Mouse (Mus musculus) midbrain, embryonic 11.5 days (tissue): ENCODE data around the gene Ankrd28. TPM values are rescaled to one million over a fixed set of nuclear protein-coding genes. Genes with fewer than 3 reads are reported as not detected.

Experiments used
- ATAC-seq: fragments of 200-750 bp; cut with Nextera tagmentation; 2 replicates; pipeline ENCODE4 v1.8.0; 2017; ENCODE audit warnings: moderate TSS enrichment, moderate library complexity; ENCODE audit not compliant: low FRiP score
- DNase-seq: peaks from one replicate; pipeline ENCODE4 v3.0.0; 2015; ENCODE audit warnings: low spot score; ENCODE audit errors: missing footprints
- H3K27ac ChIP-seq: fragments of 300-500 bp; sonication (generic); 2 replicates; pipeline ENCODE4 v1.5.1; 2014; ENCODE audit warnings: low read depth, low read length
- H3K27me3 ChIP-seq: fragments of 300-500 bp; sonication (generic); 2 replicates; pipeline ENCODE4 v1.6.1; 2014; ENCODE audit warnings: mild to moderate bottlenecking, low read length, moderate library complexity, mixed read lengths; ENCODE audit not compliant: control insufficient read depth, insufficient read depth
- H3K36me3 ChIP-seq: fragments of 300-500 bp; sonication (generic); 2 replicates; pipeline ENCODE4 v1.6.1; 2014; ENCODE audit warnings: mild to moderate bottlenecking, low read length, moderate library complexity, mixed read lengths; ENCODE audit not compliant: control insufficient read depth, insufficient read depth
- H3K4me1 ChIP-seq: fragments of 300-500 bp; sonication (generic); 2 replicates; pipeline ENCODE4 v1.6.1; 2014; ENCODE audit warnings: low read length; ENCODE audit not compliant: control insufficient read depth, insufficient read depth
- H3K4me2 ChIP-seq: fragments of 300-500 bp; sonication (generic); 2 replicates; pipeline ENCODE4 v1.6.1; 2014; ENCODE audit warnings: mild to moderate bottlenecking, moderate library complexity
- H3K4me3 ChIP-seq: fragments of 300-500 bp; sonication (generic); 2 replicates; pipeline ENCODE4 v1.5.1; 2014; ENCODE audit warnings: low read depth, low read length
- H3K9ac ChIP-seq: fragments of 300-500 bp; sonication (generic); 2 replicates; pipeline ENCODE4 v1.6.1; 2014; ENCODE audit warnings: low read length
- H3K9me3 ChIP-seq: fragments of 300-500 bp; sonication (generic); 2 replicates; pipeline ENCODE4 v1.6.1; 2016; ENCODE audit warnings: low read length; ENCODE audit not compliant: control insufficient read depth
- WGBS: fragments of 180-500 bp; shearing (Covaris S2); extraction: QIAGEN DNeasy Blood & Tissue Kit; methylation state at CpG from one replicate; pipeline ENCODE4 v1.1.7; 2014; 5-methylcytosine and 5-hydroxymethylcytosine counted together
- polyA plus RNA-seq: library from polyadenylated mRNA; unstranded; fragments of >200 nt; fragmentation: Nextera tagmentation; extraction: Ambion mirVana; gene quantifications from 2 replicates; pipeline ENCODE4 v1.2.1, GENCODE M21; 2014

Gene Ankrd28
- polyA plus RNA-seq, 1 experiment from 2014 or later = 8.9 TPM

GRCm38 (mm10) chr14:31709343-31709742, 121.1 kb downstream of the Ankrd28 start:
- Histone ChIP-seq H3K9me3 (no peaks in the 10 kb centered on the region), H3K27me3 (no peaks in the 10 kb centered on the region), H3K4me3 (no peak overlapping the region), H3K4me2 (no peak overlapping the region), H3K4me1 (no peaks in the 10 kb centered on the region), H3K36me3 (no peaks in the 10 kb centered on the region; the same call in 1 of the 2 replicates), H3K27ac (no peak overlapping the region), H3K9ac (no peak overlapping the region)
- DNase-seq = no peak
- 88% methylated on average over 1 of the region's 1 CpGs for WGBS
- ATAC-seq = no peak

GRCm38 (mm10) chr14:31700376-31700775, 130.1 kb downstream of the Ankrd28 start:
- Histone ChIP-seq H3K4me2 (no peak overlapping the region), H3K27ac (no peak overlapping the region), H3K9ac (no peak overlapping the region), H3K9me3 (no peaks in the 10 kb centered on the region), H3K36me3 (no peaks in the 10 kb centered on the region; the same call in 1 of the 2 replicates), H3K27me3 (no peaks in the 10 kb centered on the region), H3K4me3 (no peak overlapping the region), H3K4me1 (no peaks in the 10 kb centered on the region)
- DNase-seq (no peak), ATAC-seq (no peak)
- 84% methylated on average over 2 of the region's 2 CpGs for WGBS

- Histone ChIP-seq H3K27ac (no peak overlapping the region), H3K4me2 (no peak overlapping the region), H3K27me3 (no peaks in the 10 kb centered on the region), H3K4me1 (no peaks in the 10 kb centered on the region), H3K9ac (no peak overlapping the region), H3K9me3 (no peaks in the 10 kb centered on the region), H3K4me3 (no peak overlapping the region), H3K36me3 (no peaks in the 10 kb centered on the region; the same call in 1 of the 2 replicates)
- ATAC-seq (no peak), DNase-seq (no peak)
- 94% methylated on average over 4 of the region's 4 CpGs for WGBS
Observed at GRCm38 (mm10) chr14:31697755-31698154, 132.7 kb downstream of the Ankrd28 start.

- no peak overlapping the region for H3K4me3 ChIP-seq
- no peaks in the 10 kb centered on the region; the same call in 1 of the 2 replicates for H3K36me3 ChIP-seq
- no peak overlapping the region for H3K27ac ChIP-seq
- no peaks in the 10 kb centered on the region for H3K9me3 ChIP-seq
- WGBS = 93% methylated on average over 3 of the region's 3 CpGs
- H3K9ac ChIP-seq = no peak overlapping the region
- H3K4me1 ChIP-seq = no peaks in the 10 kb centered on the region
- ATAC-seq (no peak), DNase-seq (no peak)
- no peak overlapping the region for H3K4me2 ChIP-seq
- H3K27me3 ChIP-seq = no peaks in the 10 kb centered on the region
Observed at GRCm38 (mm10) chr14:31697346-31697745, 133.1 kb downstream of the Ankrd28 start.

GRCm38 (mm10) chr14:31696985-31697303, 133.5 kb downstream of the Ankrd28 start:
- ATAC-seq (no peak), DNase-seq (peak; percentile 41)
- Histone ChIP-seq H3K9ac (no peak overlapping the region), H3K36me3 (no peaks in the 10 kb centered on the region; the same call in 1 of the 2 replicates), H3K9me3 (no peaks in the 10 kb centered on the region), H3K4me1 (no peaks in the 10 kb centered on the region), H3K4me2 (no peak overlapping the region), H3K4me3 (no peak overlapping the region), H3K27ac (no peak overlapping the region), H3K27me3 (no peaks in the 10 kb centered on the region)
- WGBS = 88% methylated on average over 3 of the region's 3 CpGs

GRCm38 (mm10) chr14:31696206-31696984, 134.1 kb downstream of the Ankrd28 start:
- DNase-seq = peak; percentile 57
- H3K36me3 ChIP-seq = no peaks in the 10 kb centered on the region; the same call in 1 of the 2 replicates
- no peak overlapping the region for H3K9ac ChIP-seq
- no peaks in the 10 kb centered on the region for H3K4me1 ChIP-seq
- H3K9me3 ChIP-seq = no peaks in the 10 kb centered on the region
- 86% methylated on average over 9 of the region's 9 CpGs for WGBS
- H3K4me3 ChIP-seq = no peak overlapping the region
- H3K27ac ChIP-seq = no peak overlapping the region
- no peak for ATAC-seq
- H3K27me3 ChIP-seq = no peaks in the 10 kb centered on the region
- no peak overlapping the region for H3K4me2 ChIP-seq

- Histone ChIP-seq H3K9me3 (no peaks in the 10 kb centered on the region), H3K4me2 (no peak overlapping the region), H3K36me3 (no peaks in the 10 kb centered on the region; the same call in 1 of the 2 replicates), H3K9ac (no peak overlapping the region), H3K4me3 (no peak overlapping the region), H3K27me3 (no peaks in the 10 kb centered on the region), H3K27ac (no peak overlapping the region), H3K4me1 (no peaks in the 10 kb centered on the region)
- whole genome bisulfite sequencing = 87% methylated on average over 6 of the region's 6 CpGs
- ATAC-seq (no peak), DNase-seq (peak; percentile 12)
Observed at GRCm38 (mm10) chr14:31692536-31692935, 137.9 kb downstream of the Ankrd28 start.

- DNase-seq (peak; percentile 61), ATAC-seq (no peak)
- no peak overlapping the region for H3K27ac ChIP-seq
- H3K36me3 ChIP-seq = no peaks in the 10 kb centered on the region
- H3K4me1 ChIP-seq = no peaks in the 10 kb centered on the region; the same call in 1 of the 2 replicates
- no peak overlapping the region for H3K4me3 ChIP-seq
- no peaks in the 10 kb centered on the region for H3K27me3 ChIP-seq
- no peak overlapping the region for H3K4me2 ChIP-seq
- 97% methylated on average over 1 of the region's 1 CpGs for WGBS
- H3K9ac ChIP-seq = no peak overlapping the region
- no peaks in the 10 kb centered on the region for H3K9me3 ChIP-seq
Observed at GRCm38 (mm10) chr14:31686231-31686630, 144.2 kb downstream of the Ankrd28 start.

GRCm38 (mm10) chr14:31685680-31686079, 144.8 kb downstream of the Ankrd28 start:
- no peak for ATAC-seq
- H3K4me2 ChIP-seq = no peak overlapping the region
- H3K27ac ChIP-seq = no peak overlapping the region
- H3K4me1 ChIP-seq = no peaks in the 10 kb centered on the region; the same call in 1 of the 2 replicates
- H3K9me3 ChIP-seq = no peaks in the 10 kb centered on the region
- H3K27me3 ChIP-seq = no peaks in the 10 kb centered on the region
- no peaks in the 10 kb centered on the region for H3K36me3 ChIP-seq
- no peak overlapping the region for H3K9ac ChIP-seq
- 90% methylated on average over 10 of the region's 10 CpGs for WGBS
- no peak overlapping the region for H3K4me3 ChIP-seq
- DNase-seq = peak; percentile 10
